Mouse (Mus musculus): ENCODE measurements at regions not wholly inside any gene's neighbourhood (a gene's known extent, or its start where the extent isn't known, plus 50 kb on each side); places are given as distances from the start of the nearest gene placed in this dataset.
A peak's percentile ranks its signal among the peaks of the same experiment; 100 is the strongest.
"Not testable (repeated sequence)": the region's sequence is repeated elsewhere in the genome, so short reads cannot be mapped to it uniquely, and the experiment has no call there.

DNA sequence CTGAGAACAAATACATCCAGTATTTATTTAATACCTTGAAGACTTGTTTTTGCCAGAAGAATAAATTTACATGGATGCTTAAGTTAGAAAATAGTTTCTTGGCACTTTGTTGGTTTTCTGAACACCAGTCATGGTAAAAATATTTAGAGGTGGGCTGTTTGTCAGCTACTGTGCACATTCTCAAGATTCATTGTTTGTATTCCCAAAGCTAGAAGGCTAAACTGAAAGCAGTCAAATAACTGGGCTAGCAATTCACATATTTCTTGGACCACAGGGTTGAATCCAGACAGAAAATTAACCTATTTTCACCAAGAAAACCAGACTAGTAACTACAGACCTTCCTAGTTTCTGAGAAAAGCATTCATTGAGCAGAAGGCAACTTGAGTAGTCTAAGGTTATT lies 488.1 kb upstream of the Klf6 start:
- no peak for DNase-seq

DNA sequence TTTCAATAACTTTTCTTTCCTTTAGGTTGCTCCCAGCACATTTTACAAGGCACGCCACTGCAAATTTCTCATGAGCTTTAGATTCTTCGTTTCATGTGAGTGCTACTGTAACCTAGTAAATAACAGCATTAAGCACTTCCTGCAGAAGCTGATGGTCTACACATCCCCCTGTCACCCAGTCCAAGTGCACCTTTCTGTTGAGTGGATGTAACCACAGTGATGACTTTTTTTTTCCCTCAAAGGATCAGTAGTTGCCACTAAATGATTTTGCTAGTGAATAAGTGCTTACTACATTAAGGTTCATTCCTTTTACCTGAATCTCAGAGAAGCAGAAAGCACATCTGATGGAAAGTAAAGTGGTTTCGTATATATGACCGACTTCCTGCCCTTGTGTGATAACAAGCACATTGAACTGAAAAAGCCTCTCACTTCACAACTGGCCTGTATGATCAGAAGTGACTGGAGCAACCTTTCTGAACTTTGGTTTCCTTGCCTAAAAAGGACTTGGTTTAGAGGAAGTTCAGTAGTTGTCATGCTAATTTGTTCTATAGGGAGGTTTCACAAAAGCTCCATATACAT lies 453.0 kb upstream of the Klf6 start:
- DNase-seq: no peak

DNA sequence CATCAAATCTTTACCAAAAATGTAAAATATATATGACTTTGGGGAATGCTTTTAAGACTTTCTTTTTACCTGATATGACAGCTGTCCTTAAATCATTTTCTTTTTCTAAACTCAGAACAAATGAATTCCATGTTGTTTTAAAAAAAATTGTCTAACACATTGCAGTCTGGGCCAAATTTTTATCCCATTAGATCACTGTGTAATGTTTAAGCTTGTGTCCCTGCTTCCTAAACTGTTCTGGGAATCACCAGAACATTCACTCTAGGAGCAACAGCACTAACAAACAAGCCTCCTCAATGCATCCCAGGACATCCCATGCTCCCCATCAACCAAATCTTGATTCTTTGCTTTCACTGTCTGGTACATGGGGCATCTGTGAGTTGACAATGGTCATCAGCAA lies 449.2 kb upstream of the Klf6 start:
- no peak for DNase-seq

DNA sequence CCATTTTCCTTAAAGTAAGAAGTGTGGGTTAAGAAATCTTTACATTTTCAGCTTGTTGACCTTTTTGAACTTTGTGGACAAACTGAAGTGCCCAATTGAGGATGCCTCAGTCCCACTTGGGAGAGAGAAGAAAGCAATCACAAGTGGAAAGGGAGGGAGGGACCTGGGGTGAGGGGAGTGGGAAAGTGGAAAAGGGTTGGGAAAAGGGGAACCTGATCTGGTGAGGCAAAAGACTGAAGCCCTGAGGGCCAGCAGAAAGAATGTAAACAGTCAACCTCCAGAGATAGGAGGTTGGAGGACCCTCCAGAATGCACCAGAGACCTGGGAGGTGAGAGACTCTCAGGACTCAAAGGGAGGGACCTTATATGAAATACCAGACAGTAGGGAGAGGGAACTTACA lies 448.3 kb upstream of the Klf6 start:
- DNase-seq: not testable (repeated sequence)

DNA sequence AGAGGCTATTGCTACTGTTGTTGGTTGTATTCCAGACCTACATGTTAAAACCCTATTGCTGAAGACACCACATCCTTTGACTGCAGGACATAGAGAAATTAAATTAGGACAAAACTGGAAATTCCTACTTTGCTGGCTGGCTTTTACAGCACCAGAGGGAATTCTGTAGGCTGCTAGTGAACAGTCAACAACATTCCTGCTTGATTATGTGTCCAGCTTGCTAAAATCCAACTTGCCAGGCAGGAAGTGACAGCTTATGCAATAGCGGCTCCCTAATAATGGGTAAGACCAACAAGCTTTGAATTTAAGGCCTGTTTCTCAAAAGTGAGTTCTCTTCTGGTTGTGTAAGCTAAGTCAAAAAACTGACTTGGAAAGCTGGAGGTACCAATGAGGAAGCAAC lies 437.2 kb upstream of the Klf6 start:
- no peak for DNase-seq

DNA sequence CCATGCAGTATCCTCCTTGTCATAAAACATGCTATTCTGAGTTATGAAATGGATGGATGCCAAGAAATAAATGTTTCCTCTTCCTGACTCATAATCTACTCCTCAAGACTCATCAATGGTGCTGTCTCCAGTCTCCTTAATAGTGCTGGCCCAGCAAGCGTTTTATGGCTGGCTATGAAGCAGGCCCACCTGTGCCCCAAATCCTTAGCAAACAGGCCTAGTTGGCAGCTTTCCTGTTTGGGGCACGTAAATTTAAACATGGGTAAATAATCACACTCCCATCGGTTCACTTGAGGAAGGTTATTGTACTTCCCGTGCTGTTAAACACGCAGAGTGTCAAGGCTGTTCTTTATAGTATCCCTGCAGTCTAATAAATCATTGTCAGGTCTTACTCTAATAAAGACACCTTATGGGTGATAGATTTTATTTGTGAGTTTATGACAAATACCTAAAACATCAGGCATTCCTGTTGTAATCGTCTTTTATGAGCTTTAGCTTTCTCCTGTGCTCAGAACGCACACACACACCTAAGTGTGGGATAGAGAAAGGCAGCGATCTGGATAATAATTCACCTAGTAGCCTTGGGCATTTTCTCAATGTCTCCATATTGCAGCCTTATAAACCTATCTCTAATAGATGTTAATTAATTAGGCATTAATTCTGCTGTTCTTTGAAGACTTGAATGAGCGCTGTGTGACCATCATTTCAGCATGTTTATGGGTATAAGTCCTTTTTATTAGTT lies 435.6 kb upstream of the Klf6 start:
- no peak for DNase-seq

DNA sequence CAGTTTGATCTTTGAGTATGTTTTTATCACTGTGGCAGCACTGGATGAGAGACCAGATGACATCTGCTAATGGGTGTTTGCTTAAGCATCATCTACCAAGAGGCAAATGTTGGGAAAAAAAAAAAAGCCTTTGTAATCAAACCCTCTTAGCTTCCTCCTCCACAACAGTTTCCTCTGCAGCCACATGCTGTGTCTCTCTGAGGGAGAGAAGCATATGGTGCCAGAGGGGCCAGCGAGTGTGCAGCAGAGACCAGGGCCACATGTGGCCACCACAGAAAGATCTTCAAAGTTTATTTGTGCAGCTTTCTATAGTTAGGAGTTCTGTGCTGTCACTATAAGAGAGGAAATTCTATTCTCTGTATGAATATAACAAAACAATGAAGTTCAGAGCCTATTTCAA lies 427.6 kb upstream of the Klf6 start:
- no peak for DNase-seq

DNA sequence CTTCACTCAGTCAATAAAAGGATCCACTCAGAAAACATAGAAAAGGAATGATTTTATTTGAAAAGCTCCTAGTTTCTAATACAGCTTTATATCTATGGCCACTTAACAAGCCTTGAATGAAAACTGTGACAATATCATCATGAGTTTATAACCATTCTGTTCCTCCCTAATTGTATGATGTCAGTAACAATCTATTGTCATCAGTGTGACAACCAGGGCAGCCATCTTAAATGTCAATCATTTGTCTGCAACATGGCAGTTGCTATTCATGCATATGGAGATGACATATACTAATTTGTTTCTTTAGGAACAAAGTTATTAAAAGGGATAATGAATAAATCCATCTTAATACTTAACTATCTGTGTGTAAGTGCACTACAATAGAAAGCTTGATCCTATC lies 426.2 kb upstream of the Klf6 start:
- DNase-seq: no peak

DNA sequence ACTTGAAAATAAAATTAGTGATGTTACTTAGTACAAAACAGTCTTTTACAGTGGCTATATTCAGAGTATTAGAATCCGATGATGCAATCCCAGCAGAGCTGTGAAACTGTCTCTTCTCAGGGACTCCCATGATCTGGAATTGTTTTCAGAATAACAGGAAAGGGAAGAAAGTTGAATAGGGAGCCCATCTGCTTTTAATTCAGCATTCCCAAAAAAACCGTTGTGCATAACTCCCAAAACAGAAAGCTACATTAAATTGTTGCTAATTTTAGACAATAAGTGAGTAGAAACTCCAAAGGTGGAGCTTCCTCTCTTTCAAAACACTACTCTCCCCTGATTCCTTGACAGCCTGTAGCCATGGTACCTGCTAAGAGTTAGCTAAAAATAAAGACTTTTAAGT lies 425.1 kb upstream of the Klf6 start:
- no peak for DNase-seq

DNA sequence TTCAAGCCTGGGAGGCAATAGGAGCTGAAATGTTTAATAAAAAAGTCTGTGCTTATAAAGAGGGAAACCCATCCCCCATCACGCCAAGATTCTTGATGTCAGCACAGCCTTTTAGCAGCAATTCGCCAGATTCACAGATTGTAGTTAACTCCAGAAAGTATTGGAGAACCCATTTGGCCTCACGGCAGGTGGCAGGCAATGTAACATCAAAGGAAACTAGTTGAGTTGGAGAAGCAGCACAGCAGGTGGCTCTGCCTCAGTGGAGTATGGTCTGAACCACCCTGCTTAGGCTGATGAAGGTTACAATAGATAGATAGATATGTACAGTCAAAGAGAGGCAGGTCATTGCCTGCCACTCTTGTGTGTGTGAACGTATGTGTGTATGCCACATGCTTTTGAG lies 420.8 kb upstream of the Klf6 start:
- no peak for DNase-seq

DNA sequence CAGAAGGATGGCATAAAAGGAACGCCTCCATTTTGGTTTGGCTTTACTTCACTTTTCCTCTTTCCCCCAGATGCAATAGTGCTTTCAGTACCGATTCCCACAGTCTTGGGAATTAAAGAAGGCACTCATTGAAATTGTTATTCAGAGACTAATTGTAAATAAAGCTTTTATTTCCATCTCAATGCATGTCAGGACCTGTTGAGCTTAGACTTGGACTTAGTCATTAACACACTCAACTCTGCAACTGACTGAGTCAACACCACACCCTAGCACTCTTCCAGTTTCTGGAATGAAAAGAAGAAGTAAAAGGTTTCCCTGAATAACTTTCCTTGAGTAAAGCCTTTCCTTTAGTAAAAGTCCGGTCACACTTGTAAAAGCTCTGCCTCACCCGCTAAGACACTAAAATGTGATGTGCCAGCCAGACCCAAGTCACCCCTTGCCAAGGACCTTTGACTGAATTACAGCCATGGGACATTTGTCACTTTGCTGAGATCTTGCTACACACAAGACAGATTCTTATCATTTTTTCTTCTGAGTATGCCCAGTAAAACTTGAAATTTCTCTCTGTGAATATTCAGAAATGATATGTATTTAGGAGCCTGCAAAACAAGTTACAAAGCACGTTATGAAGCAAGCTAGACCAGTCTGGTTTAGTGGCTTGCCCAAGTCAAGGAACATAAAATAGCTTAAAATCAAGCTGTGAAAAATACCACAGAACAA lies 416.4 kb upstream of the Klf6 start:
- no peak for DNase-seq

DNA sequence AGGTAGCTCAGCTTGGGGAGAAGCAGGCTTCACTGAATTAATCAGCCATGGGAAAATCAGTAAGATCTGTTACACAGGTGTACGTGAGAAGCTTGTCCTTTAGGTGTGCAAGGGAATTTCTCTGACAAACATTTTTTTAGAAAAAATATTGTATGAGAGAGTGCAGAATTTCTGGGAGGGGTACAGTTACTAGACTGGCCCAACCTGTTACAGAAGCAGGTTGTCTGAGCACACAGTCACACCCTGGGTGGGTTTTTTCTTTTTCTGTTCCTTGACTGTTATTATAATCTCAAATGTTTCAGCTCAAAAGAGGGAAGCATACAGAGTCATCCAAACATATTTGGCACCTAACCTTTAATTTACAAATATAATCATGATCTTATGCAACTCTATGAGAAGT lies 412.7 kb upstream of the Klf6 start:
- no peak for DNase-seq

DNA sequence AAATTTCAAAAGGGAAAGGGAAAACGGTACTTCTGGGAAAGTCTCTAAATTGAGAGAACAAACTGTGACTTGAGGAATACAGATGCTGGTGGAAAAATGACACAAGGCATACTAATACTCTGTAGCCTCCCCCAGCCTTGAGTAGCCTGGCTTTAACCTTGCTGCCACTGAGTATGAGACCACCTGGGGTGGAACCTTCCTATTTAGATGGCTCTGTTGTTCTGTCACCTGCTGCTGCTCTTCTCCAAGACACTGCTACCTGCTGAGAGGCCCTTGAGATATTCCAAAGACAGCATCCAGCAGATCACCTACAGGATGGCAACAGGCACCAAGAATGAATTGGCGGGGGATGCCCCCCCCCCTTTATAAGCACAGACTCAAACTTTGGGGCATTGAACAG lies 380.5 kb upstream of the Klf6 start:
- no peak for DNase-seq

DNA sequence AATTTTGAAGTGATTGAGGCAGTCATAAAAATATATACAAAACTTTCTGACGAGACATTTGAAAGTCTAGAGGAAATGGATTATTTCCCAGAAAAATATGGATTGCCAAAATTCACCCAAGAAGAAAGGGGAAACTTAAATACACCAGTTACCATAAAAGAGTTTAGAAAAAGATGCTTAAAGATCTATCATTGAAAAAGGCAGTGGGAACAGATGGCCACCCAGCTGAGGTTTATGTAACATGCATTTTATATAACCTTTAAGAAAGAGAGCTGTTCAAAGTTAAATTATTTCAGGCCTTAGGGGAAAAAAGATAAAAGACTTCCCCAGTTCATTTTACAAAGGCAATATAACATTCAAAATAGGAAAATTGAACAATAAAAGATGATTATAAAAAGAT lies 369.0 kb upstream of the Klf6 start:
- no peak for DNase-seq

DNA sequence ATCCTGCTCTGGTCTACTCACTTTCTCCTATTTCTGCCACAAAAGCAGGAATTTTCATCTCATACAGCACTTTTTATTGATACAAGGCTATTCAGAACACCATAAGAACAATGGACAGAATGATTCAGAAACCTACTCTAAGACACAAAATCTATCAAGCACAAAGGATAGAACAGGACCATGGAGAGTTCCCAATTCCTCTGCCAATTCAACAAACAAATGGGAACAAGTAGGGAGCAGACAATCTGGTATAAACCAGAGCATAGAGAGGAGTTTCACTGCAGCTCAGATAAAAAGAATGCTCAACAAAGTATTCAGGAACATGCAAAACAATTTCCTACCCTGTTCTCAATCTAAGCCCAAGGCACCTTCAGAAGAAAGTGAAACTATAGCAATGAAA lies 363.7 kb upstream of the Klf6 start:
- no peak for DNase-seq

DNA sequence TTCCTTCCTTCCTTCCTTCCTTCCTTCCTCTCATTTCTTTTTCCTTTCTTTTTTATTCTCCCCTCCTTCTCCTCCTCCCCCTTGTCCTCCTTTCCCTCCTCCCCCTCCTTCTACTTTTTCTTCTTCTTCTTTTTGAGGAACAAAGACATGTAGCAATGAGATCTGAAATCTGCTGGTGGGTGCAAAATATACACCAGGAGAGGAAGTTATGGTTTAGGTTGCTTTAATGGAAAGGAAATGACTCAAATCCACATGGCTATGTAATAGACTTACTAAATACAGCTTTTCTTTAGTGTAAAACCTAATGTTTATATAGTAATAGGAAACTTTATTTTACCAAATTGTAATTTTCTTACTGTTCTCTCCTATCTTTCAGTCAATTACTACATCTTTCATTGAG lies 349.5 kb upstream of the Klf6 start:
- DNase-seq: no peak

DNA sequence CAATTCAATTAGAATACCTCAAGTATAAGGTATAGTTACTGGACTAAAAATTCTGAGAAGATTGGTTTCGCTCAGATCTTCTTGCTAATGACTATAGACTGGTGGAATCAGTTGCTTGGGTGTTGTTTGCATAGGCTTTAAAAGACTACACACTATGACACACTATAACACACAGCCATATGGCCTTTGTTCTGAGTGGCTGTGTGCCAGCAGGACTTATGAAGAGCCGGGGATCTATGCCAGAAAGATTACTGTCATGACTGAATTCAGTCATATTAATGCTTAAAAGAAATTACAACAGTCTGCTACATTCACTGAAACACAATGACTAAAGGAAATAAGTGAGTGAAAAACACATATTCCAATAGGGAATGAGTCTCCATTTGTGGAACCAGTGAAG lies 345.7 kb upstream of the Klf6 start:
- DNase-seq: no peak

DNA sequence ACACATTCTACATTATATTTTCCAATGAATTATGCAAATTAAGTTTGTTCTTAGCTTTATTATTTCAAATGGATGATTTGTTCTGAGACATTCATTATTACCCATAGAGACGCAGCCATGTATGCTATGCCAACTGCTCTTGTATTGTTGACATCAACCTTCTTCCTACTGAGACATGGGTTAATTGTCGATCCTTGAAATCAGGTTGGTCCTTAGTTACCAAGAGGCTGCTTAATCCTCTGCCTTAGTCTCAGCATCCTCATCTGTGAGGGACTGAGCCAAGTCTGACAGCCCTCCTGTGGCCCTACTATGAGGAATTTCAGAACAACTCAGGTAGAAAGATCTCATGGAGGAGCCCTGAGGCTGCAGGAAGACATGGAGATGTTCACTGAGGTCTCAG lies 345.2 kb upstream of the Klf6 start:
- no peak for DNase-seq

DNA sequence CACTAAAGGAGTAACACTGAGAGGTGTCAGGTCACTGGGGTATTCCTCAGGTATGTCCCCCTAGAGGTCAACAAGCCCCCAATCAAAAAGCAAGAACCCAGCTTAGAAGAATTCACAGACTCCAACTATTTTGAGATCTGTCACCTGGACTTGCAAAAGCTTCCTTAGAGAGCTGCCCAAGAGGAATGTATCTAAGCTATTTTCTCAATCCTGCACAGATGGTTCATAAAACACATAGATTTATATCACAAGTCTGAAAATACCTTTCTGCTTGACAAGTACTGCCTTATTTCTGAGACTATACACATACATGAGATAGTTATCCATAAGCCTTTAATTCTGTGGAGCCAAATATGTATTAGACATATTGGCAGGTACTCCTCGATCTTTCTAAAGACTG lies 342.1 kb upstream of the Klf6 start:
- no peak for DNase-seq

DNA sequence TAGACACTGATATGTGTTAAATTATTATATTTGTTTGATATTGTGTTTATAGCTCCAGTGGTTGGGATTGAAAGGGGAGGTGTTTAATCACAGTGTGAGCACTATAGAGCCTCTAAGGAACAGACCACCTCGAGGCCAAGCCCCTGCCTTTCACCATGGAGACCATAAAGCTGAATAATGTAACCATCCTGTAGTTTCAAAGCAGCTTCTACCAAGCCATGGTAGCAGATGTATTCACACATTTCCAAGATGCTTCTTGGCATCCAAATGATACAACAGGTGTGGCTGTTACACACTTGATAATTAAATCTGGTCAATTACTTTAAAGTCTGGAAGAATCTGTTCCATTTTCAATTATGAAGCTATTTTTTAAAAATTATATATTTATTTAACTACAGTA lies 341.7 kb upstream of the Klf6 start:
- DNase-seq: no peak

DNA sequence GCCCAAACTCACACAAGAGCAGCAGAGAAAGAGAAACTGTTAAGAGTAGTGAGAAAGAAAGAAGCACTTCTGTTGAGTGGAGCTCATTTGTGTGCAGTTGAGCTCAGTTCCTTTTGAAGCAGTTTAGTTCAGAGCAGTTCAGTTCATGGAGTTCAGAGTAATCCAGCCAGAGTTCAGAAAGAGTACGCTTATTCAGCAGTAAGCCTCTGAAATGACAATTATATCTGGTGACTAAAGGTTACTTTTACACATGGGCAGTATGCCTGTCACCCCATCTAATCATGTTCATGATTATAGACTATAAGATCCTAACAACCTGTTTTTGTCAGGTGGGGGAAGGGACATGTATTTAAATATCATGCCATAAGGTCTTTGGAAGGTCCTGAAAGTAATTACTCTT lies 333.9 kb upstream of the Klf6 start:
- no peak for DNase-seq

DNA sequence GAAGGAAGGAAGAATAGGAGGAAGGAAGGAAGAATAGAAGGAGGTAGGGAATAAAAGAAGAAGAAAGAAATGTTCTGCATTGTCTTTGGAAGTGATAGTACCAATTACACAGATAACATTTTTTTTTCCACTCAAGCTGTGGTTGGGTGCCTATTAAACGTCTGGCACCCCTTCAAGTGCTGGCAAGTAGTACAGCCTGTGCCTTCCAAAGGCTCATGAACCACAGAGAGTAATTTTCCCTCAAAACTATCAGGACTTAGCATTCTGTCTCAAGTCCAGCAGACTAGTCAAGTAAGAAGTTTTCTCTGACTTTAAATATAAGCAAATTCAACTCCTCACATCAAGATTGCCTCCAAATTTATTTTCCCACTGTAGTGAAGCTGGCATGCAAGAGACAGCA lies 321.0 kb upstream of the Klf6 start:
- DNase-seq: peak; percentile 10

DNA sequence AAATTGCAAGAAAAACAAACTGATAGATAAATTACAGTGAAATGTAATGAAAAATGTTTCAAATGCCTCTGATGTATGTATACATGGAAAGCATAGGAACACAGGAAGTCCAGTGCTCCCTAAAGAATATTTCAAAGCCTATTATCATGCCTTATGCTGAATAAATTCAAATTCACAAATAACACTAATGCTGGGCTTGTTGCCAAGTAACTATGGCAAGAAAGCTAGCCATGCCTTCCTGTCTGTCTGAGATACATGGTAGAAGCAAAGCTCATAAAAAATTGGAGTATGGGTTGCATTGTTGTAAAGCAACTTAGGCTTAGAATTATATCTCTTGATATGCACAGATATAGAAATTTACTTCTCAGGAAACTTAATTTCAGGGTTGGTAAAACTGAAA lies 315.8 kb upstream of the Klf6 start:
- no peak for DNase-seq

DNA sequence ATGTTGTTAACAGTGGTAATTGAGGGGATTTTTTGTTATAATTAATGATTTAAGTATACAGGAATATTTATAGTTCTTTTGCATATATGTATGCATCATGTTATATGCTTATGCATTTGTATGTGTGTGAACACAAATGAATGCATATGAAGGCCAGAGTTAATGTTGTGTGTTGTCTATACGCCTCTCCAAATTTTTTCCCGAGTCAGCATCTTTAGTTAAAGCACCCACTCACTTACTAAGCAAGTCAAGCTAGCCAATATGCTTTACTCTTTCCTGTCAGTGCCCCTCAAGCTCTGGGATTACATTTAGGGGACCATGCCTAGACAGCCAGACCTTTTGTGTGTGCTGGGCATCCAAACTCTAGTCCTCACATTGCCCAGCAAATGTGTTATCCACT lies 315.3 kb upstream of the Klf6 start:
- DNase-seq: no peak

Measured in adrenal gland, postnatal 25 days (tissue).